Mouse (Mus musculus): Measurements from ENCODE around the gene Gm43517.

Gm43517 gene

DNA sequence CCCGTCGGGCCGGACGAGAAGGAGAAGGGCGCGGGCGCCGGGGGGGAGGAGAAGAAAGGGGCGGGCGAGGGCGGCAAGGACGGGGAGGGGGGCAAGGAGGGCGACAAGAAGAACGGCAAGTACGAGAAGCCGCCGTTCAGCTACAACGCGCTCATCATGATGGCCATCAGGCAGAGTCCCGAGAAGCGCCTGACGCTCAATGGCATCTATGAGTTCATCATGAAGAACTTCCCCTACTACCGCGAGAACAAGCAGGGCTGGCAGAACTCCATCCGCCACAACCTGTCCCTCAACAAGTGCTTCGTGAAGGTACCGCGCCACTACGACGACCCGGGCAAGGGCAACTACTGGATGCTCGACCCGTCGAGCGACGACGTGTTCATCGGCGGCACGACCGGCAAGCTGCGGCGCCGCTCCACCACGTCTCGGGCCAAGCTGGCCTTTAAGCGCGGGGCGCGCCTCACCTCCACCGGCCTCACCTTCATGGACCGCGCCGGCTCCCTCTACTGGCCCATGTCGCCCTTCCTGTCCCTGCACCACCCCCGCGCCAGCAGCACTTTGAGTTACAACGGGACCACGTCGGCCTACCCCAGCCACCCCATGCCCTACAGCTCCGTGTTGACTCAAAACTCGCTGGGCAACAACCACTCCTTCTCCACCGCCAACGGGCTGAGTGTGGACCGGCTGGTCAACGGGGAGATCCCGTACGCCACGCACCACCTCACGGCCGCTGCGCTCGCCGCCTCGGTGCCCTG is at the start of gene Gm43517:
TSS of gene Gm43517 (plus strand) at position 299 of the 755 bp plus-strand sequence.
- no peak for DNase-seq (ENCODE audit: low spot score)

- DNase-seq (ENCODE audit: low spot score), result no peak
Observed at GRCm38 (mm10) chr12:49349697-49350096, 35.3 kb upstream of the Gm43517 start.

GRCm38 (mm10) chr12:49368931-49369330 is 16.0 kb upstream of the Gm43517 start:
- peak; percentile 23 for DNase-seq (ENCODE audit: low spot score)

GRCm38 (mm10) chr12:49372170-49372569 is 12.8 kb upstream of the Gm43517 start:
- DNase-seq (ENCODE audit: low spot score), result peak; percentile 62

DNA sequence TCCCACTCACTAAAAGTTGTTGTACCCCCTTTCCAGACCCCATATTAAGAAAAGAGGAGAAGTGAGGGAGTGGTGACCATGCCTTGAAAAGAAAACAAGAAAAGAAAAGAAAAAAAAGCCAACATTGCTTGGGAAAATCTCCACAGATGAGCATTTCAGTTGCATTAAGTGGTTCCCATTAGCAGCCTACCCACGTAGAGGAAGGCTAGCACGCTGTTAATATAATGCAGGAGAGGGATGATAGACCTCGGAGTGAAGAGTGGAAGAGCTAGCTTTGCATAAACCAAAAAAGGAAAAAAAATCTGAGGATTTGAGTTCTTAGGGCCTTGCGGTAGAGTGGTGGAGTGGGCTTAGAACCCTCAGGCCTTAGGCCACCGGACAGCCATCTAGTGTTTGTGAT is 11.8 kb upstream of the Gm43517 start:
- no peak for DNase-seq (ENCODE audit: low spot score)

GRCm38 (mm10) chr12:49373821-49374605 is 11.0 kb upstream of the Gm43517 start:
- DNase-seq (ENCODE audit: low spot score), result no peak

DNA sequence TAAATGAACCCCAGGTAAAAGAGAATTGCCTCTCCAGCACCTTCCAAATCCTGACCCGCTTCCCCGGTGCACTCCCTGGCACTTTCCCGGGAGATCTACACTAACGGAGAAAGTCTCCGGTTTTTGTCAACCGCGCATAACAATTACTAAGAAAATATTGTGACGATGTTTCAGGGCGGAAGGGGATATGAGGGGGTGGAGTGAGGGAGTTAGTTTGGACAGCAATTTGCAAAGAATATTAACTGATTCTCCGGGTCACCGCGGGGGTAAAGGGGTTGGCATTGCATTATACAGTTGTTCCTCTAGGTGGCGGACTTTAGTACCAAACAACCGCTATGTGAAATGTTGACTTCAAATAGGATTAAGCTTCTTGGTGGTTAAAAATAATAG is 10.4 kb upstream of the Gm43517 start:
- DNase-seq (ENCODE audit: low spot score), result peak; percentile 39

GRCm38 (mm10) chr12:49375427-49376317 is 9.3 kb upstream of the Gm43517 start:
- DNase-seq (ENCODE audit: low spot score), result no peak

DNA sequence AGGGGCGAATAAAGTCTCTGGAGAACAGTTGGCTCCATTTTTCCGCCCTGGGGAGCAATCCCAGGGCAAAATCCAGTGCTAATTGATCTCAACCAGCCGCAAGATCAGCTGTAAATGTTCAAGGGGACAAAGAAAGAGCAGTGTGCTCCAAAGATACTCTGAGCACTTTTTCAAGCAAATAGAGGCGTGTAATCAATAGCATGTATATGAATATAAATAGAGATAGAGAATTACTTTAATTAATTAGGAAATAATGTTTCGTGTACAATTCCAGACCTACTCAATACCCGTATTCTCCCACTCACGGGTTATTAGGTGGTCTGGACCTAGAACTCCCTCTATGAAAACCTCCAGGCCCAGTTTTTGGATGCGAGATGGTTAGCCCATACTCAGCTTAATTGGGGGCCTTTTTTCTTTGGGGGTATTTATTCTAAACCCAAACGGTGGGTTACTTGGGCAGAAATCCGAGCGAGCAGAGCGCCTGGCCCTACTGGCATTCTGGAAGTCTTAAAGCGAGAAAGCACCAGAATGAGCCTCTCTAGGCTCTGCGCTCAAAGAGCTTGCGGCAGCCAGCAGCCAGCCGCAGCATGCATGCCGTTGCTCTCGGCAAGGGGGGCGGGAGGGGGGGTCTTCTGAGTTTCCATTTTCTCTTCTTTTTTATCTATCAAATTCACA is 8.5 kb upstream of the Gm43517 start:
- no peak for DNase-seq (ENCODE audit: low spot score)

DNA sequence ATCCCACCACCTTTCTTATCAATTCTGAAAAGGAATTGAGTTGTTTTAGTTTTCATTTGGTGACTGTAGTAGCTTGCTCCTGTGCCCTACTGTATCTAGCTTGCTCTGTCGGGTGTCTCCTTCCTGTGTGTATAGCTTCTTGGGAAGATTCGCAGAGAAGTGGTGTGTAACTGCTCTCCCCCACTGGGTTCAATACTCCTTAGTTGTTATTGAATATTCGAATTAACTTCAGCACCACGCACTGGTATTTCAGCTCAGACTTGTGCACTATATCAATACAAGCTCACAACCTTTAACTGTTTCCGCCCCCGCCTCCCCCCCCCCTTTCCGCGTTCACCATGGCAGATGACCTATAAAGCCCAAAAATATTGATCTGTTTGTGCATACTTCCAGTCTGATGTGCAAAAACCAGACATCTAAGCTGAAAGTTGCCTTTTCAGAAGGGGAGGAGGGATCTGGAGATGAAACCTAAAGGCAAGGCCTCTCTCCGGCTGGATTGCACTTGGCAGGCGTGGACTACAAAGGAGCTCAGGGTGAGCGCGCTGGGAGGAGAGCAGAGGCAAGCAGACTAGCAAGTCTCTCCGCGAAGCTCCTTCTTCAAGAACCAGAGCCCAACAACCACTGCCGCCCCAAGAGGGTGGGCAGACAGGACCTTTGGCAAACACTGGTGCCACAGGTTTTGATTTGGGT is 7.5 kb upstream of the Gm43517 start:
- no peak for DNase-seq (ENCODE audit: low spot score)

DNA sequence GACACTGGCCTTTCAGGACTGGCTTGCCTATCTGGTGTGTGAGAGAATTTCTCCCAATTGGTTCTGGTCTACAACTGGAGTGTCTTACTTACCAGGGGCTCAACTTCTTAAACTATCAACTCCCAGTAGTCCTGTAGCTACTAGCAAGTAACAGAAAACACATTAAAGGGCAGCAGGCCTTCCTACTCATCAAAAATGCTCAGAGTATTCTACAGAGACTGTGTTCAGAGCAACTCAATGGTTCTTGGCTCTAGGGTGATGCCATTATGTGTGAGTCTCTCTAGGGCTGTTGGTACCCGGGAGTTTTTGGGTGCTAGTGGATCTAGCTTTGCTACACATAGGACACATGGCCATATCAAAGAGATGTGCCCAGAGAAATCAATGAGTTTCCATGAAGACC is 6.1 kb upstream of the Gm43517 start:
- DNase-seq (ENCODE audit: low spot score), result no peak

DNA sequence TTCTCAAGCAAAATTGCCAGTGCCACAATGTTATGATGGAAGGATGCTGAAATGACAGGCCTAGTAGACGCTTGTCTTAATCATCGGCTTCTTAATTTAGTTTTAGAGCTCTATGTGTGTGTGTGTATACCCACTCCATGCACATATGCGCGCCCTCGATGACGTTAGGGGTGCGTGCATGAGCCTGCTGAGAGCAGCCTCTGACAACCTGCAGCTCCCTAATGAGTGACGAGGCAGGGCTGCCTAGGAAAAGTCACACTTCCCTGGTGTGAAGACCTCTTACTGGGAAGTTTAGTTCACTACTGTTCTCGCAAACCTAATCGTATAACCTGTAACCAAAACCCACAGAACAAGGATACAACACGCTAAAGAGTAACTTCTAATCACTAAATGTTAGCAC is 5.5 kb upstream of the Gm43517 start:
- no peak for DNase-seq (ENCODE audit: low spot score)

GRCm38 (mm10) chr12:49380442-49380841 is 4.5 kb upstream of the Gm43517 start:
- no peak for DNase-seq (ENCODE audit: low spot score)

GRCm38 (mm10) chr12:49381031-49381525 is 3.9 kb upstream of the Gm43517 start:
- DNase-seq (ENCODE audit: low spot score), result no peak

DNA sequence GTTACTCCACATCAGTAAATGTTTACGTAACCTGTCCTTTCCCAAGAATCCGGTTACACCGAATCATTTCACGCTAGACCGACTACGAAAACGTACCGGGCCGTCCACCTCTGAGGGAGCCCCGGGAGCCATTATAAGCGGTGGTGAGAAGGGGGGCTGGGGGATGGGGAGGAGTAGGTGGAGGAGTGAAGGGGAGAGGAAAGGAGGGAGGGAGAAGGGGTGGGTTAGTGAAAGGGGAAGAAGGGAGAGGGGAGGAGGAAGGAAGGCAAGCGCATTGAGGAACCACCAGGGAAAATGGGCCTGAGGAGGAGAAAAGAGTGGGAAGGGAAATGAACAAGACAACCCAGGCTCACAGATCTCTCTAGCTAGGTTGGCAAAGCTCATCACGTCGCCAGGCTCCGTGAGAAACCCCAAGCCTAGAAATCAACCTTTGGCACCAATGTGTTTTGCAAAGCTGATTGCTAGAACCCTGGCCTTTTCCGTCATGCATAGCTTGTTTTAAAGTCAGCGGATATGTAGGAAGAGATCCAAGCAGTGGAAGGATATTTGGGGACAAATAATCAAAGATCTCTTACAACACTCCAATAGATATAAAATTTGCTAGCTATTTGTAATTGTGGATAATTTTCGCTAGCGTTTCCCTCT is 3.1 kb upstream of the Gm43517 start:
- no peak for DNase-seq (ENCODE audit: low spot score)

DNA sequence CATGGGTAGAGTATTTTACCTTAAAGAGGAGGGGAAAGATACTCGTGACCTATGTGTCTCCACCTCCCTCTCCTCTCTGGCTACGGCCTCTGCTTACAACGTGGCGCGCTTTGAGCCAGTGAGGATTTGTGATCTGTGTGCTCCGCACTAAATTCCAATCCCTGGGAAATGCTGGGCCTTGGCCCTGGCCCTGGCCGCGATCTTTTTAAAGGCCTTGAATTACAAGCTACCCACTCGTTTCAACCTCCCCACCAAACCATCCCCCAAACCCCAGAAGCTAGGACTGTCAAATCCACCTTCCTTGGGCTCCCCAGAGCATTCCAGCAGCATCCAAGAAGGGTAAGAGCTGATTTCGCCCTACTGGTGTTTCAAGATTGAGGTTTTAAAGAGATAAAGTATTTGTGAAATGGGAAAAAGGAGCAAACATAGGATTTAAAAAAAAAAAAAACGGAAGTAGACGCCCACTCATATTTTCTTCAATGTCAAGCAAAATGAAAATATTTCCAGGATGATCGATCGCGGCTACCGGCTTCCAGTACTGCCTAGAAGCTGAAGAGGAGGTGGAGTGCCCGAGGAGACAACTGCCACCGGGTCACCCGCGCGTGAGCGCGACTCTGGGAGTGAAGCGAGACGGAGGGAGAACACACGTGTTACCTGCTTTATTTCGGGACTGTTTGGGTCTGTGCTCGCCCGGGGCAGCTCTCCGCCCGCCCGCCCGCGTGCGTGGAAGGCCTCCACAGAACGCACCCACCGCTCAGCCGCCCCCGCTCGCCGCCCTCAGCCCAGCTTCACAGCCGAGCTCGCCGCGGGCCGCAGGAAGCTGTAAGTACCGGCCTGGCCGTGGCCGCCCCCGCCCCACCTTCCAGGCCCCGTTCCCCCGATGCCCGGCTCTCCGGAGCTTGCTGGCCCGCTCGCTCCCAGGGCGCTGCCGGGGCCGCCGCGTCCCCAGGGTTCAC is 2.1 kb upstream of the Gm43517 start, which contains the start of gene Foxg1:
TSS of gene Foxg1 (plus strand) at position 96 of the 956 bp plus-strand sequence.
- DNase-seq (ENCODE audit: low spot score), result no peak

DNA sequence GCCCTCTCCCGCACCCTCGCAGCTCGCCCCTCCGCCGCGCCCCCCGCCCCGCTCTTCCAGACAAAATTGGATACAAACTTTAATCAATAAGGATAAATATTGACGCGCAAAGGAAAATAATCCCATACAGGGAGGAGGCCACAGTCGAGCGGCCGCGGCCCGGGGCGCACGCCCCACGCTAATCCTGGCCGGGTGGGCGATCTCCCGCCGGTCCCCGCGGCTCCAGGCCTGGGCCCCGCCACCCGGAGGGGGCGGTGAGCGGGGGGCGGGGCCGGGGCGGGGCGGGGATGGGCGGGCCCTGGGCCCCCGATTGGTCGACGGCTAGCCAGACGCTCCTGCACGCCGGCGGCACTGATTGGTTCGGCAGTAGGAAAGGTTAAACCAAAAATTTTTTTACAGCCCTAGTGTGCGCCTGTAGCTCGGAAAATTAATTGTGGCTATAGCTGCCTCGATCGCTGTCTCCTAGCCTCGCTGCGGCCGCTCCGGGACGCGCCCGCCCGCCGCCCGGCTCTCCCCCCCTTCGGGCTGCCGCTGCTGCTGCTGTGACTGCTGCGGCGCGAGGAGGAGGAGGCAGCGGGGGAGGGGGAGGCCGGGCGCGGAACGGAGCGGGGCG is 1.3 kb upstream of the Gm43517 start:
- no peak for DNase-seq (ENCODE audit: low spot score)

GRCm38 (mm10) chr12:49384295-49384875 is 589 bp upstream of the Gm43517 start:
- no peak for DNase-seq (ENCODE audit: low spot score)

All from adipocyte (in vitro differentiated cells).